Mouse (Mus musculus) hindbrain, embryonic 11.5 days (tissue): ENCODE measurements around the gene Brs3. TPM values are rescaled to one million over a fixed set of nuclear protein-coding genes. Genes with fewer than 3 reads are reported as not detected.

ENCODE experiments used
- ATAC-seq: fragments of 200-750 bp; cut with Nextera tagmentation; 2 replicates; pipeline ENCODE4 v1.8.0; 2017; ENCODE audit warnings: mild to moderate bottlenecking, moderate TSS enrichment, moderate library complexity; ENCODE audit not compliant: low FRiP score
- DNase-seq: peaks from one replicate; pipeline ENCODE4 v3.0.0-alpha.2; 2015; ENCODE audit warnings: low spot score
- H3K27ac ChIP-seq: fragments of 300-500 bp; sonication (generic); 2 replicates; pipeline ENCODE4 v1.5.1; 2014; ENCODE audit warnings: mild to moderate bottlenecking, low read depth, low read length
- H3K27me3 ChIP-seq: fragments of 300-500 bp; sonication (generic); 2 replicates; pipeline ENCODE4 v1.6.1; 2014; ENCODE audit warnings: mild to moderate bottlenecking, low read length, moderate library complexity, mixed read lengths; ENCODE audit not compliant: control insufficient read depth, insufficient read depth
- H3K36me3 ChIP-seq: fragments of 300-500 bp; sonication (generic); 2 replicates; pipeline ENCODE4 v1.6.1; 2014; ENCODE audit warnings: mild to moderate bottlenecking, low read length, moderate library complexity, mixed read lengths; ENCODE audit not compliant: control insufficient read depth, insufficient read depth
- H3K4me1 ChIP-seq: fragments of 300-500 bp; sonication (generic); replicated peaks from 2 replicates; pipeline ENCODE4 v1.6.1; 2014; ENCODE audit warnings: low read length, mixed read lengths; ENCODE audit not compliant: control insufficient read depth, insufficient read depth
- H3K4me2 ChIP-seq: fragments of 300-500 bp; sonication (generic); replicated peaks from 2 replicates; pipeline ENCODE4 v1.6.1; 2014; ENCODE audit warnings: mild to moderate bottlenecking, low read depth, low read length
- H3K4me3 ChIP-seq: fragments of 300-500 bp; sonication (generic); 2 replicates; pipeline ENCODE4 v1.5.1; 2014; ENCODE audit warnings: low read depth, low read length
- H3K9ac ChIP-seq: fragments of 300-500 bp; sonication (generic); 2 replicates; pipeline ENCODE4 v1.6.1; 2014; ENCODE audit warnings: low read depth, low read length
- H3K9me3 ChIP-seq: fragments of 300-500 bp; sonication (generic); 2 replicates; pipeline ENCODE4 v1.6.1; 2016; ENCODE audit warnings: low read length; ENCODE audit not compliant: control insufficient read depth
- WGBS: fragments of 180-500 bp; shearing (Covaris S2); extraction: QIAGEN DNeasy Blood & Tissue Kit; methylation state at CpG from one replicate; pipeline ENCODE4 v1.1.7; 2014; 5-methylcytosine and 5-hydroxymethylcytosine counted together
- polyA plus RNA-seq: library from polyadenylated mRNA; unstranded; fragments of >200 nt; fragmentation: Nextera tagmentation; extraction: Ambion mirVana; gene quantifications from 2 replicates; pipeline ENCODE4 v1.2.1, GENCODE M21; 2014

Brs3 gene
- not detected in 2 replicates for polyA plus RNA-seq

DNA sequence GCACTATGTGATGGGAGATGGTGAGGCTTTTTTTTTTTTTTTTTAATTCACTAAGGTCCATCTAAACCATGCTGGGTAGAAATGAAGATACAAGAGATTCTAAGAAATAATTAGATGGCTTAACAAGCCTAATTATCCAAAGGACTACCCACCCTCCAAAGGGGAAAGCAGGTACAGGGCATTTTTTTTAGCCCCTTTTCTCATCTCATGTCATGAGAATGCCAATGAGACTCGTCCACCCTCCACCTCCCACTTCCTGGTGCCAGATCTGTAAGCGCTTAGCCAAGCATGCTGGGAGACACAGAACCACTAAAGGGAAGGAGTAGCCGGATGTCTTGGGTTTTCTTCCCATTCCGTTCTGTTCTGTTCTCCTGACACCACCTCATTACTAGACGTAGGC, at the start of gene Brs3:
Gene Brs3, plus strand, starts transcription at position 301 of the 400 bp plus-strand sequence.
- 87% methylated on average over 5 of the region's 5 CpGs for WGBS
- no peaks in the 10 kb centered on the region for H3K27me3 ChIP-seq
- ATAC-seq (no peak), DNase-seq (no peak)
- no peaks in the 10 kb centered on the region for H3K9me3 ChIP-seq
- H3K4me1 ChIP-seq = no peaks in the 10 kb centered on the region
- H3K4me2 ChIP-seq = no peak within 1 kb of the TSS
- H3K36me3 ChIP-seq = no peaks in the 10 kb centered on the region
- no peak within 1 kb of the TSS for H3K27ac ChIP-seq
- no peak within 1 kb of the TSS for H3K9ac ChIP-seq
- no peak within 1 kb of the TSS for H3K4me3 ChIP-seq

DNA sequence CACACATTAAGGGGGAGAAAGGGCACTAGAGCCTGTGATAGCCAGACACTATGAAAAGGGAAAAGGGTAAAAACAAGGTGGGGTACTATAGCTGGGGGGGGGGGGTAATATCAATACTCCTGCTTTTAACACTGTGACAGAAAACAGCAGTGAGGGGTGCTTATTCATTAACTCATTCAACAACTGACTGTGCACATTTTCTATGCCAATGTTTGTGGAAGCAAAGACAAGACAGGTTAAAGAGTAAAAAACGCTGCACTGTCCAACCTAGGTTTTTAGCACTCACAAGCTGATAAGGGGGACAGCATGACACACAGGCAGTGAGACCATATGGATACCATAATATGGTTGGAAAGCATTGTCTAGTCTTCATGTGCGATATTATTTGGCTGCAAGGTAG, 30.0 kb upstream of the Brs3 start:
- no peak overlapping the region for H3K4me3 ChIP-seq
- H3K4me2 ChIP-seq = no peak overlapping the region
- WGBS = 76% methylated on average over 2 of the region's 2 CpGs
- H3K27me3 ChIP-seq = no peaks in the 10 kb centered on the region
- no peak overlapping the region for H3K9ac ChIP-seq
- H3K36me3 ChIP-seq = no peaks in the 10 kb centered on the region
- no peaks in the 10 kb centered on the region for H3K4me1 ChIP-seq
- no peak for ATAC-seq
- no peak for DNase-seq
- no peaks in the 10 kb centered on the region for H3K9me3 ChIP-seq
- H3K27ac ChIP-seq = no peak overlapping the region

DNA sequence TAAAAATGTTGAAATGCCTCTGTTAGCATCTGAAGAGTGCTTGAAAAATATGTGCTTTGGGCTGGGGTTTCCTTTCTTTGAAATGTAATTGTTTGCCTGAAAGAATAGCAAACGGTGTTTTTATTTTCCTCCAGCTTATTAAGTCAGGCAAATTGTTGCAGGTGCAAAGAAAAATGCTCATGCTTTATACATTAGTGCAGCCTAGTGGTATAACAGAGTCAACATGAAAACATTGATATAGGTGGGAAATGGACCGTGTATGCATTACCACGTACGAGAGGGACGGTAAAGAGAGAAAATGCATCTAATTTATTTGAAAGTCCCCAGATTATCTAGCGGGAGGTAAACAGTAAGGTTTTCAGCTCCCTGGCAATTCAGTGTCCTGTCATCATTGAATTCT, 995 bp downstream of the Brs3 start:
- no peaks in the 10 kb centered on the region for H3K27me3 ChIP-seq
- DNase-seq (no peak), ATAC-seq (no peak)
- 83% methylated on average over 6 of the region's 6 CpGs for WGBS
- H3K4me2 ChIP-seq = no peak overlapping the region
- H3K4me3 ChIP-seq = no peak overlapping the region
- H3K36me3 ChIP-seq = no peaks in the 10 kb centered on the region
- no peaks in the 10 kb centered on the region for H3K9me3 ChIP-seq
- no peaks in the 10 kb centered on the region for H3K4me1 ChIP-seq
- no peak overlapping the region for H3K27ac ChIP-seq
- no peak overlapping the region for H3K9ac ChIP-seq

DNA sequence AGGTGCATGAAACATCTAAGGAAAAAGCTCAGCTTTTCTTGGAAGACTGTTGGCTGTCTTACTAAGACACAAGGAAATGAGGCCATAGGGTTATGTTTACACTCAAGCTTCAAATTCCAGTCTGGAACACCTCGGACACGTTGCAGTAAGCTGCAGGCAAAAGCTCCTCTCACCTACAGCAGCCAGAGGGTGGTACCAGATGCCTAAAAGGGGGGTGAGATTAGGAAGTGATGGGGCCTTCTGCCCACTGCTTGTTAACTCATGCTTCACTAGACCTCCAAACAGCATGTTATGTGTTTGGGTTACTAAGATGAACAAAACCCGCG, 9.9 kb downstream of the Brs3 start:
- DNase-seq (no peak), ATAC-seq (peak; percentile 72)
- peak overlapping the region; percentile 67; the same call in 1 of the 2 replicates for H3K9ac ChIP-seq
- H3K36me3 ChIP-seq = no peaks in the 10 kb centered on the region
- H3K4me1 ChIP-seq = no peaks in the 10 kb centered on the region
- WGBS = 15% methylated on average over 4 of the region's 4 CpGs
- H3K27ac ChIP-seq = peak overlapping the region; percentile 92; the same call in 1 of the 2 replicates
- H3K4me2 ChIP-seq = peak overlapping the region; percentile 33
- no peaks in the 10 kb centered on the region for H3K9me3 ChIP-seq
- H3K4me3 ChIP-seq = peak overlapping the region; percentile 49
- no peaks in the 10 kb centered on the region for H3K27me3 ChIP-seq

DNA sequence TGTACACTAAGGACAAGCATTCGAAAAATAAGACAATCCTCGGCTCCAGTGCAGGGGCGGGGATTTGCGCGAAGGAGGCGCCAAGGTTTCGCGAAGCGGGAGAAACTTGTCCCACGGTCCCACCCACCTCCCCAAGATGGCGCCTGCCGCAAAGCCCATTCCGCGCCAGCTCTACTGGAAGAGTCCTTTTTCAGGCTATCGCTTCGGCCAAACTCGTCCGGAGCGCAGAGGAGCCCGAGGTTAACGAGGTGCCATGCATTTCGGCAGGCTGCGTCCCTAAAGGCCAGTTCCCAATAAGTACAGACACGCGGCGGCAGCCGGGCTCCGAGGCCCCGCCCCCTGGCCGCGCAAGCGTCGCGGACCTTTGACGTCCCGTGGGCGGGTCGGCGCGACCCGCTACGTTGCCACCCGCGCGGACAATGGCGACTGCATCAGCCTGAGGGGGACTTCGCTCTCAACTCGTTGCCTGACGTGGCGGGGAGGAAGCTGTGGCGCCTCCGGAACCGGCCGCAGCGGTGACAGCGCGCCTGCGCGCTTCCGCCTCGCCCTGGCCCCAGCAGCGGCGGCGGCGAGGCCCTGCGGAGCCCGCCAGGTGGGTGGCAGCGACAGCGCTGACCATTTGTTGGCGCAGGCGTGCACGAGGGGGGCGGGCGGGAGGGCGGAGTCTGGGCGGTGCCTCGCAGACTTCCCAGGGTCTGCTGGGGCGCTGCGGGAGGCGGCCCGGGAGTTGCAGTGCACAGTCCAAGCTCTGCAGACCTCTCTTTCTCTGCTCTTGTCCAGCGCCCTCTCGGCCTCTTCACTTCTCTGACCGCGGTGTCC, 10.5 kb downstream of the Brs3 start, which contains the start of gene Htatsf1:
Gene Htatsf1, plus strand, starts transcription at position 410 of the 819 bp plus-strand sequence.
- Histone ChIP-seq H3K27me3 (no peaks in the 10 kb centered on the region), H3K4me3 (peak within 1 kb of the TSS; percentile 49), H3K27ac (peak within 1 kb of the TSS; percentile 92), H3K4me2 (peak within 1 kb of the TSS; percentile 47), H3K9ac (peak within 1 kb of the TSS; percentile 67), H3K36me3 (no peaks in the 10 kb centered on the region), H3K9me3 (no peaks in the 10 kb centered on the region), H3K4me1 (no peaks in the 10 kb centered on the region)
- peak; percentile 97 for ATAC-seq
- 11% methylated on average over 47 of the region's 85 CpGs for WGBS
- peak; percentile 84 for DNase-seq

DNA sequence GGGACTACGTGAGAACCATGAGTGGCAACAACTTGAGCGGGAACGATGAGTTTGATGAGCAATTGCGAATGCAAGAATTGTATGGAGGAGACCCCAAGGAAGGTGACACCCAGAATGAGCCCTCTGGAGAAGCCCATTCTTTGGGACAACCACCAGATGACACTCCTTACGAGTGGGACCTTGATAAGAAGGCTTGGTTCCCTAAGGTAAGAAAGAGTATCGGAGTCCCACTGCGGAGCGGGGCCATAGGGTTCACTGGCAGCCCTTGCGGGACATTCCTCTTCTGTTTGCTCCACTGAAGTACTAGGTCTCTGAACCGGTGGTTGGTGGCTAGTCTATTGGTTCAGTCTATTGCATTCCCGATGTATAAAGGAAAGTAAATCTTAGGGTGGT, 11.1 kb downstream of the Brs3 start:
- Histone ChIP-seq H3K27me3 (no peaks in the 10 kb centered on the region), H3K27ac (peak overlapping the region; percentile 92), H3K36me3 (no peaks in the 10 kb centered on the region), H3K4me3 (peak overlapping the region; percentile 49), H3K9me3 (no peaks in the 10 kb centered on the region), H3K4me2 (peak overlapping the region; percentile 47), H3K4me1 (no peaks in the 10 kb centered on the region), H3K9ac (peak overlapping the region; percentile 67)
- WGBS = 22% methylated on average over 11 of the region's 11 CpGs
- DNase-seq (no peak), ATAC-seq (no peak; the same call in 1 of the 2 replicates)

DNA sequence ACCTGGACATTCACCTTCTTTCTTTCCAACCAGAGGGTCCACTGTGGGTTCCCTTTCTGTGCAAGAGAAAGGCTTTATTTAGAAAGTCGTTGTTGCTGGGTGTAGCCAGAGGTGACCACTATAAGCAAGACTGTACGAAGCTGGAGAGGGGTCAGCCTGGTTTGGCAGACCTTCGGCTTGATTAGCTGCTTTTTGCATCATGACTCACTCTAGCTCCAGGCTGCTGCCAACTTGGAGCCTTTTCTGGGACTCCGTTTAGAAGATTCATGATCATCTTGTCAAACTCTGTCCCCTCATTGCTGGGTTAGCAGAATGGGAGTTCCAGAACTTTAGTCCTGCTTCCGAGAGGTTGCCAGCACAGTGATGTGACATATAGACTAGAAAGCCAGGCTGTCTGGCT, 38.6 kb downstream of the Brs3 start:
- no peak overlapping the region for H3K9ac ChIP-seq
- H3K4me1 ChIP-seq = no peaks in the 10 kb centered on the region
- no peak for DNase-seq
- no peak overlapping the region for H3K27ac ChIP-seq
- ATAC-seq = no peak
- H3K27me3 ChIP-seq = no peaks in the 10 kb centered on the region
- no peaks in the 10 kb centered on the region for H3K36me3 ChIP-seq
- H3K9me3 ChIP-seq = no peaks in the 10 kb centered on the region
- WGBS = 82% methylated on average over 5 of the region's 5 CpGs
- H3K4me2 ChIP-seq = no peak overlapping the region
- no peak overlapping the region for H3K4me3 ChIP-seq

DNA sequence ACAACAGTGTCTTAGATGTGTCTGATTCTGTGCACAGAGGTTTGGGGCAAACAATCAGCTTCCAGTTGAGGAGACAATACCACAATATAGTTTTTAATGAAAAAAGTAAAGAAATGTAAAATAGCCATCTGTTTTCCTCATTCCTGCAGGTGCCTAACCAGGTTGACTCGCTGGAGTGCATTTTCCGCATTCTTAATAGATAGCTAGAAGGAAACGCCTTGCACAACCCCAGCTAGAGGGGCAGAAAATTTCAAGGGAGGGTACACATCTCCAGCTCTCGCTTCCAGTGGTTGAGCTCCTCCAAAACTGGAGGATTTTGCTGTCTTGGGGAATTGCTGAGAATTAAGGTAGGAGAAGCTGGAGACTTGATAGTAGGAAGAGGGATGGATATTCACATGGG, 44.9 kb downstream of the Brs3 start, which contains the start of gene Vgll1:
Gene Vgll1, plus strand, starts transcription at position 301 of the 400 bp plus-strand sequence.
- H3K4me3 ChIP-seq = no peak within 1 kb of the TSS
- H3K9ac ChIP-seq = no peak within 1 kb of the TSS
- H3K4me1 ChIP-seq = no peaks in the 10 kb centered on the region
- 95% methylated on average over 4 of the region's 4 CpGs for WGBS
- no peaks in the 10 kb centered on the region for H3K36me3 ChIP-seq
- DNase-seq (no peak), ATAC-seq (no peak)
- H3K27me3 ChIP-seq = no peaks in the 10 kb centered on the region
- no peak within 1 kb of the TSS for H3K27ac ChIP-seq
- H3K9me3 ChIP-seq = no peaks in the 10 kb centered on the region
- no peak within 1 kb of the TSS for H3K4me2 ChIP-seq
